In the genomic region with DNA sequence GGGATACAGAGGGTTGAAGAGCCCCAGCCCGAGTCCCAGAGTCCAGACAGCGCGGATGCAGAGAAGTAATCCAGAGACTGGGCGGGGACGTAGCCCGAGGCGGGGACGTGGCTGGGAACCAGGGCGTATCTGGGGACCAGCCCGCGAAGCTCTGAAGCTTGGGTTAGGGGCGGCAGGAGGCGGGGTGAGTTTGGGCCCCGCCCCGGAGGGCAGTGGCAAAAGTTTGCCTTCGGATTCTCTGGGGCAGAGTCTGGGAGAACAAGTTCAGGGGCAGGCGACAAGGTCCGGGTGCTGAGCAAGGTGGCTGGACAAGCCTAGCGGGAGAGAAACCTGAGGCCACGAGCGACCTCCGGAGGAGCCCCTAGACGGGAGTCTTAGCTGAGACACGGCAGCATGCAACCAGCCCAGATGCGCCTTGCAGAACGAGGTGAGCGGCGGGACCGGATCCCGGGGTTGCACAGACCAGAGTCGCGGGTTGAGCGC, we compare ENCODE assay signal across 8 mouse cellular contexts. TPM values are rescaled to one million over a fixed set of nuclear protein-coding genes. Genes with fewer than 3 reads are reported as not detected.
A peak's percentile ranks its signal among the peaks of the same experiment; 100 is the strongest.
DNase-seq lines count a peak whose midpoint lies in the region; ATAC-seq lines count a peak whose summit lies in the region.

Gene S1pr3 (plus strand): TSS at position 121 of the 483 bp plus-strand sequence.

- H3K4me2 ChIP-seq in heart, embryonic 16.5 days (ENCODE audit: low read depth, low read length): peak within 1 kb of the TSS; percentile 84

- H3K27ac ChIP-seq in forebrain, embryonic 10.5 days: peak within 1 kb of the TSS; percentile 83
- H3K27ac ChIP-seq in heart, embryonic 16.5 days (ENCODE audit: low read length): peak within 1 kb of the TSS; percentile 54

- peak within 1 kb of the TSS; percentile 64 for H3K4me3 ChIP-seq in forebrain, embryonic 10.5 days
- peak within 1 kb of the TSS; percentile 67 for H3K4me3 ChIP-seq in heart, embryonic 16.5 days (ENCODE audit: low read length)
- peak within 1 kb of the TSS; percentile 33 for H3K4me3 ChIP-seq in megakaryocyte, embryonic 14.5 days (replicated peaks)

- WGBS in forebrain, embryonic 10.5 days: under 1% methylated on average over 33 of the region's 33 CpGs
- WGBS in heart, embryonic 16.5 days: under 1% methylated on average over 33 of the region's 33 CpGs

- ATAC-seq in heart, embryonic 16.5 days (replicated peaks; ENCODE audit: extremely low read depth, insufficient read depth, low FRiP score): peak; percentile 73
- no peak for ATAC-seq in monocyte, adult 5-6 weeks (replicated peaks; ENCODE audit: insufficient number of reproducible peaks, low FRiP score, low TSS enrichment, poor library complexity, severe bottlenecking)

- peak within 1 kb of the TSS; percentile 80 for H3K9ac ChIP-seq in heart, embryonic 16.5 days (ENCODE audit: low read length)

- H3K27me3 ChIP-seq in forebrain, embryonic 10.5 days (ENCODE audit: poor library complexity, severe bottlenecking): peaks cover 32% of the 10 kb centered on the region
- peaks cover 2% of the 10 kb centered on the region; the same call in 1 of the 2 replicates for H3K27me3 ChIP-seq in heart, embryonic 16.5 days (ENCODE audit: control insufficient read depth, insufficient read depth, low read length)
- H3K27me3 ChIP-seq in megakaryocyte, embryonic 14.5 days (replicated peaks): peaks cover 53% of the 10 kb centered on the region
- no peaks in the 10 kb centered on the region for H3K27me3 ChIP-seq in splenic B cell, adult 2 months (ENCODE audit: control insufficient read depth, insufficient read depth, low read length, poor library complexity, severe bottlenecking)

- peak; percentile 30 to 44 for DNase-seq in layer of hippocampus, postnatal 10 days (ENCODE audit: low spot score in 2 of 2)
- no peak for DNase-seq in layer of hippocampus, postnatal 14 days (ENCODE audit: low spot score in 2 of 2)
- peak; percentile 84 for DNase-seq in forebrain, embryonic 10.5 days (ENCODE audit: extremely low spot score, low spot score)
- peak; percentile 65 to 74 for DNase-seq in kidney, postnatal 25 days
- DNase-seq in splenic B cell, adult 2 months (ENCODE audit: low read depth, low spot score): peak; percentile 60

- no peaks in the 10 kb centered on the region for H3K9me3 ChIP-seq in forebrain, embryonic 10.5 days
- H3K9me3 ChIP-seq in heart, embryonic 16.5 days (replicated peaks; ENCODE audit: control insufficient read depth, low read length): no peaks in the 10 kb centered on the region
- H3K9me3 ChIP-seq in megakaryocyte, embryonic 14.5 days: peaks cover 6% of the 10 kb centered on the region; the same call in 1 of the 2 replicates

- peaks cover 8% of the 10 kb centered on the region for H3K36me3 ChIP-seq in forebrain, embryonic 10.5 days (replicated peaks)
- no peaks in the 10 kb centered on the region for H3K36me3 ChIP-seq in heart, embryonic 16.5 days (ENCODE audit: control insufficient read depth, insufficient read depth)
- H3K36me3 ChIP-seq in megakaryocyte, embryonic 14.5 days (replicated peaks; ENCODE audit: low read length): no peaks in the 10 kb centered on the region
- H3K36me3 ChIP-seq in splenic B cell, adult 2 months (ENCODE audit: control insufficient read depth, insufficient read depth, low read length, poor library complexity, severe bottlenecking): no peaks in the 10 kb centered on the region

- H3K4me1 ChIP-seq in forebrain, embryonic 10.5 days: peaks cover 69% of the 10 kb centered on the region
- peaks cover 8% of the 10 kb centered on the region; the same call in 1 of the 2 replicates for H3K4me1 ChIP-seq in heart, embryonic 16.5 days (ENCODE audit: control insufficient read depth, insufficient read depth, low read length)
- H3K4me1 ChIP-seq in megakaryocyte, embryonic 14.5 days: peaks cover 4% of the 10 kb centered on the region; the same call in 1 of the 2 replicates

RNA-seq across cellular contexts. Expression of gene S1pr3, which starts in this region (rescaled TPM):
- 1 to 10 TPM; 8.1 to 8.3 TPM for total RNA-seq in layer of hippocampus, postnatal 10 days (2021)
- total RNA-seq in layer of hippocampus, postnatal 14 days (2021): 1 to 10 TPM; 6.8 to 7.7 TPM
- polyA plus RNA-seq in forebrain, embryonic 10.5 days (2016; fragmentation: Nextera tagmentation; extraction: Ambion mirVana): 50.4 and 53.9 TPM in 2 replicates
- 23.4 and 30.2 TPM in 2 replicates for polyA plus RNA-seq in heart, embryonic 16.5 days (2015; fragmentation: Nextera tagmentation; extraction: Ambion mirVana)
- polyA plus RNA-seq in megakaryocyte, embryonic 14.5 days (2012; ENCODE audit: insufficient read depth, low replicate concordance): not detected in 2 replicates
- 0.21 TPM in 1 of 3 replicates, not detected in the others for total RNA-seq in monocyte, adult 5-6 weeks (2017)

Comparison
In these comparisons a context has a peak if more than half of its experiments do, and no peak if none do; other contexts are left out.
1. RNA of gene S1pr3 (polyA plus RNA-seq): 50.4 to 53.9 TPM in forebrain, embryonic 10.5 days and 23.4 to 30.2 TPM in heart, embryonic 16.5 days; not detected in megakaryocyte, embryonic 14.5 days; every median in the first group is over 10 times any median in the second.
2. DNase-seq: peak in layer of hippocampus, postnatal 10 days (2 of 2), forebrain, embryonic 10.5 days (single experiment), kidney, postnatal 25 days (2 of 2) and splenic B cell, adult 2 months (single experiment); none in layer of hippocampus, postnatal 14 days (0 of 2).
3. Peak in every context shown above with its lines, with median percentiles within 50 percentile points of each other: H3K4me3 ChIP-seq.